Mouse (Mus musculus): ENCODE data around the gene Acaca.
A peak's percentile ranks its signal among the peaks of the same experiment; 100 is the strongest.

Acaca gene

GRCm38 (mm10) chr11:84128943-84129798 lies at the start of gene Acaca, which contains the start of gene Tada2a:
Gene Acaca, plus strand, starts transcription at chr11:84129672.
Gene Tada2a, minus strand, starts transcription at chr11:84129600.
- DNase-seq: peak; percentile 91 to 93

- no peak for DNase-seq
These were observed 49.6 kb upstream of the Acaca start for GRCm38 (mm10) chr11:84079887-84080286.

GRCm38 (mm10) chr11:84080327-84080726 lies 49.1 kb upstream of the Acaca start:
- DNase-seq: no peak

- DNase-seq: no peak
These were observed 47.6 kb upstream of the Acaca start for GRCm38 (mm10) chr11:84081901-84082300.

- DNase-seq: no peak
These were observed 38.9 kb upstream of the Acaca start for GRCm38 (mm10) chr11:84090572-84090971.

- DNase-seq: no peak
These were observed 34.4 kb upstream of the Acaca start for GRCm38 (mm10) chr11:84095084-84095483.

GRCm38 (mm10) chr11:84097251-84097998 lies 32.0 kb upstream of the Acaca start:
- no peak for DNase-seq

GRCm38 (mm10) chr11:84101182-84101581 lies 28.3 kb upstream of the Acaca start:
- DNase-seq: no peak

- no peak for DNase-seq
These were observed 25.4 kb upstream of the Acaca start for GRCm38 (mm10) chr11:84104036-84104435.

GRCm38 (mm10) chr11:84107137-84107536 lies 22.3 kb upstream of the Acaca start:
- DNase-seq: no peak

GRCm38 (mm10) chr11:84113623-84114022 lies 15.8 kb upstream of the Acaca start:
- no peak for DNase-seq

GRCm38 (mm10) chr11:84115646-84116045 lies 13.8 kb upstream of the Acaca start:
- peak; percentile 67 to 71 for DNase-seq

- DNase-seq: no peak
These were observed 13.3 kb upstream of the Acaca start for GRCm38 (mm10) chr11:84116221-84116620.

- DNase-seq: no peak
These were observed 12.0 kb upstream of the Acaca start for GRCm38 (mm10) chr11:84117431-84117830.

- DNase-seq: no peak
These were observed 8.2 kb upstream of the Acaca start for GRCm38 (mm10) chr11:84121051-84121956.

- peak; percentile 20 to 25 for DNase-seq
These were observed 1.5 kb upstream of the Acaca start for GRCm38 (mm10) chr11:84127977-84128376.

GRCm38 (mm10) chr11:84129799-84130185 lies 320 bp downstream of the Acaca start:
- DNase-seq: no peak

- no peak for DNase-seq
These were observed 4.9 kb downstream of the Acaca start for GRCm38 (mm10) chr11:84134331-84134860.

- no peak for DNase-seq
These were observed 7.0 kb downstream of the Acaca start for GRCm38 (mm10) chr11:84136453-84136852.

GRCm38 (mm10) chr11:84141752-84142151 lies 12.3 kb downstream of the Acaca start:
- DNase-seq: peak; percentile 58 to 62

GRCm38 (mm10) chr11:84145201-84145798 lies 15.8 kb downstream of the Acaca start:
- DNase-seq: no peak

GRCm38 (mm10) chr11:84146081-84146480 lies 16.6 kb downstream of the Acaca start:
- DNase-seq: no peak
